Mouse (Mus musculus): ENCODE data around the gene Lce1j. TPM values are rescaled to one million over a fixed set of nuclear protein-coding genes. Genes with fewer than 3 reads are reported as not detected.
"Not testable (repeated sequence)": the region's sequence is repeated elsewhere in the genome, so short reads cannot be mapped to it uniquely, and the experiment has no call there.

The Lce1j gene
- polyA plus RNA-seq (2014; fragmentation: Nextera tagmentation; extraction: Ambion mirVana) = not detected in 2 replicates

- Histone ChIP-seq H3K4me3 (ENCODE audit: low read depth, low read length) (no peak within 1 kb of the TSS), H3K27ac (replicated peaks; ENCODE audit: low read depth, low read length) (no peak within 1 kb of the TSS), H3K9me3 (replicated peaks; ENCODE audit: control insufficient read depth, low read length) (no peaks in the 10 kb centered on the region), H3K4me2 (ENCODE audit: low read depth, low read length) (no peak within 1 kb of the TSS), H3K27me3 (ENCODE audit: control insufficient read depth, insufficient read depth, low read length) (no peaks in the 10 kb centered on the region), H3K4me1 (ENCODE audit: control insufficient read depth, insufficient read depth, low read length) (no peaks in the 10 kb centered on the region), H3K9ac (replicated peaks; ENCODE audit: low read length) (no peak within 1 kb of the TSS), H3K36me3 (replicated peaks; ENCODE audit: control insufficient read depth, insufficient read depth, low read depth, low read length) (no peaks in the 10 kb centered on the region)
- DNase-seq (ENCODE audit: low spot score) (no peak), ATAC-seq (replicated peaks; ENCODE audit: insufficient number of reproducible peaks, low FRiP score, low TSS enrichment, low read depth) (no peak)
- 88% methylated on average over 1 of the region's 1 CpGs for WGBS
Measured at GRCm38 (mm10) chr3:92790414-92790813, at the start of gene Lce1j. Lce1j (minus strand) TSS chr3:92790514.

DNA sequence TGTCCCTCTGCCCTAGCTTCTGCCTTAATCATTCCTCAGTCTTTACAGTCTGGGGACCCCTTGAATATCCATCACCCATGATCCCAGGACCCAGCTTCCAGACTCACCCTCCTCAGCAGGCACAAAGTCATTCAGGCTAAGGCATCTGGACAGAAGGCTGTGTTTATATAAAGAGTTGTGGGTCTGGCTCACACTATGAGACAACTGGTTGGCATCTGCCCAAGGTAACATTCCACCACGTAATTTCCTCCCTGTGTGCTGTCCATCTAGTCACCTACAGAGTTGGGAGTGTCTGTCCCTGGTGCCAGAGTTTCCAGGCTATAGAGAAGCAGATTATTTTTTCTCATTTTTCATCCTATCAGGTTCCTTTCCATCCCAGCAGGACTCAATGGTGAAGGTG lies 36.8 kb upstream of the Lce1j start, which contains the start of gene Kprp:
Gene Kprp (minus strand): TSS at position 140 of the 400 bp plus-strand sequence.
- no peak within 1 kb of the TSS for H3K4me2 ChIP-seq (ENCODE audit: low read depth, low read length)
- no peak for ATAC-seq (replicated peaks; ENCODE audit: insufficient number of reproducible peaks, low FRiP score, low TSS enrichment, low read depth)
- H3K9me3 ChIP-seq (replicated peaks; ENCODE audit: control insufficient read depth, low read length) = no peaks in the 10 kb centered on the region
- H3K27me3 ChIP-seq (ENCODE audit: control insufficient read depth, insufficient read depth, low read length) = no peaks in the 10 kb centered on the region
- no peak within 1 kb of the TSS for H3K4me3 ChIP-seq (ENCODE audit: low read depth, low read length)
- WGBS = 41% methylated on average over 1 of the region's 1 CpGs
- DNase-seq (ENCODE audit: low spot score) = no peak
- H3K4me1 ChIP-seq (ENCODE audit: control insufficient read depth, insufficient read depth, low read length) = no peaks in the 10 kb centered on the region
- no peaks in the 10 kb centered on the region for H3K36me3 ChIP-seq (replicated peaks; ENCODE audit: control insufficient read depth, insufficient read depth, low read depth, low read length)
- no peak within 1 kb of the TSS for H3K9ac ChIP-seq (replicated peaks; ENCODE audit: low read length)
- H3K27ac ChIP-seq (replicated peaks; ENCODE audit: low read depth, low read length) = no peak within 1 kb of the TSS

GRCm38 (mm10) chr3:92825808-92826207 lies 35.5 kb upstream of the Lce1j start:
- no peaks in the 10 kb centered on the region for H3K27me3 ChIP-seq (ENCODE audit: control insufficient read depth, insufficient read depth, low read length)
- H3K4me2 ChIP-seq (ENCODE audit: low read depth, low read length) = no peak overlapping the region
- 33% methylated on average over 1 of the region's 1 CpGs for WGBS
- H3K27ac ChIP-seq (replicated peaks; ENCODE audit: low read depth, low read length) = no peak overlapping the region
- no peaks in the 10 kb centered on the region for H3K36me3 ChIP-seq (replicated peaks; ENCODE audit: control insufficient read depth, insufficient read depth, low read depth, low read length)
- no peak for DNase-seq (ENCODE audit: low spot score)
- no peak for ATAC-seq (replicated peaks; ENCODE audit: insufficient number of reproducible peaks, low FRiP score, low TSS enrichment, low read depth)
- H3K9ac ChIP-seq (replicated peaks; ENCODE audit: low read length) = no peak overlapping the region
- no peaks in the 10 kb centered on the region for H3K4me1 ChIP-seq (ENCODE audit: control insufficient read depth, insufficient read depth, low read length)
- H3K4me3 ChIP-seq (ENCODE audit: low read depth, low read length) = no peak overlapping the region
- H3K9me3 ChIP-seq (replicated peaks; ENCODE audit: control insufficient read depth, low read length) = no peaks in the 10 kb centered on the region

DNA sequence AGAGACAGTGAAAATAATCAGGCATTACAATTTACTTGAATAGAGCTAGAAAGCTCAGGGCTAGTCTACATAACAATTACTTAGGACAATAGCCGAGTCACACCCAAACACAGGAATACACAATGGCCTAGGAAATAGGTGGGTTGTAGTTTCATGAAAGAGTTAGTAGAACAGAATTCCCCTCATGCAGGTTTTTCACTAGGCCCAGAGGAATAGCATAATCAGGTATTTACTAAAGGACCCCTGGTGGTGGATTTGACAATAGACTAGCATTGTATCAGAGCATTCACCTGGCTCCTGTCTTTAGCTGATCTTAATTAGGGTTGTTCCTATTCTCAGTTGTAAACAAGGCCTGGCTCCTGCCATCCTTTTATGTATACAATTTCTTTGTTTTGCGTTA lies 25.7 kb upstream of the Lce1j start:
- H3K4me1 ChIP-seq (ENCODE audit: control insufficient read depth, insufficient read depth, low read length); H3K9me3 ChIP-seq (replicated peaks; ENCODE audit: control insufficient read depth, low read length); H3K9ac ChIP-seq (replicated peaks; ENCODE audit: low read length); DNase-seq (ENCODE audit: low spot score); H3K27me3 ChIP-seq (ENCODE audit: control insufficient read depth, insufficient read depth, low read length); H3K27ac ChIP-seq (replicated peaks; ENCODE audit: low read depth, low read length); H3K4me3 ChIP-seq (ENCODE audit: low read depth, low read length); H3K36me3 ChIP-seq (replicated peaks; ENCODE audit: control insufficient read depth, insufficient read depth, low read depth, low read length); ATAC-seq (replicated peaks; ENCODE audit: insufficient number of reproducible peaks, low FRiP score, low TSS enrichment, low read depth); H3K4me2 ChIP-seq (ENCODE audit: low read depth, low read length): not testable (repeated sequence)
- 94% methylated on average over 2 of the region's 2 CpGs for WGBS

DNA sequence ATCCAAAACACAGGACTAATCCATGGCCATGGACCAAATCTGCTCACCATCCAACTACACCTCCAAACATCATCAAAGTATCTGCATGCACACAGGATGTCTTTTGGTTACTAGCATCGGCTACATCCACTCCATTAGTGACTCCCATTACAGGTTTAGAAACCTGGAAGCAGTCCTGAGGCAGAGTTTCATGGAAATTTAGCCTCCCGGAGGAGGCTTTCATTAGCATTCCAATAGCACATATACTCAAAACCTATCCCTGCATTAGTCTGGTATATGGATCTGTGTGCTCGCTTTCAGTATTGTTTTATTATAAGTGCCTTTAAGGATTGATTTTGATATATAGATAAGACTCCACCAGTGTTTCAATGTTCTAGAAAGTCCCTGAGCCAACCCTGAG lies 25.3 kb upstream of the Lce1j start:
- H3K4me2 ChIP-seq (ENCODE audit: low read depth, low read length) = no peak overlapping the region
- no peaks in the 10 kb centered on the region for H3K4me1 ChIP-seq (ENCODE audit: control insufficient read depth, insufficient read depth, low read length)
- no peak overlapping the region for H3K27ac ChIP-seq (replicated peaks; ENCODE audit: low read depth, low read length)
- DNase-seq (ENCODE audit: low spot score) (no peak), ATAC-seq (replicated peaks; ENCODE audit: insufficient number of reproducible peaks, low FRiP score, low TSS enrichment, low read depth) (no peak)
- H3K36me3 ChIP-seq (replicated peaks; ENCODE audit: control insufficient read depth, insufficient read depth, low read depth, low read length) = no peaks in the 10 kb centered on the region
- no peak overlapping the region for H3K9ac ChIP-seq (replicated peaks; ENCODE audit: low read length)
- no peaks in the 10 kb centered on the region for H3K27me3 ChIP-seq (ENCODE audit: control insufficient read depth, insufficient read depth, low read length)
- 84% methylated on average over 3 of the region's 3 CpGs for WGBS
- H3K4me3 ChIP-seq (ENCODE audit: low read depth, low read length) = no peak overlapping the region
- H3K9me3 ChIP-seq (replicated peaks; ENCODE audit: control insufficient read depth, low read length) = no peaks in the 10 kb centered on the region

DNA sequence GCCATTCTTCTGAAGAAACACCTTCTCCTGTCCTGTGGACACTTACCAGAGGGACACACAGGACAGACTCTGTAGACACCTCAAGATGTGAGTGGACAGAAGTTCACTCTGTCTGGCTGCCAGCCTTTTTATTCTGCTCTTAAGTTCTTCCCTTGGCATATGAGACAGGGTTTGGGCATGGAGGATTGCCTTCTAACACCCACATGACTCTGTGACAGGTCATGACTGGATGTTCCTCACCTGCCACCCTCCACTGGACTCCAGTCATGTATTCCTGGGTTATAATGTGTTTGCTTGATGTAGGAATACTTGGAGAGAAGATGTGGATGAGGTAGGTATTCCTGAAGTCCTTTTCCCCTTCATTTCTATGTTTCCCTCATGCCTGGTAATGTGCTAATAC lies 17.5 kb upstream of the Lce1j start, which contains the start of gene Lce1k:
Gene Lce1k (minus strand): TSS at position 101 of the 400 bp plus-strand sequence.
- no peak within 1 kb of the TSS for H3K4me3 ChIP-seq (ENCODE audit: low read depth, low read length)

GRCm38 (mm10) chr3:92778799-92779198 lies 11.5 kb downstream of the Lce1j start, which contains the start of gene Lce1i:
Lce1i (minus strand) TSS chr3:92778899.
- H3K27me3 ChIP-seq (ENCODE audit: control insufficient read depth, insufficient read depth, low read length) = no peaks in the 10 kb centered on the region
- H3K36me3 ChIP-seq (replicated peaks; ENCODE audit: control insufficient read depth, insufficient read depth, low read depth, low read length) = no peaks in the 10 kb centered on the region
- ATAC-seq (replicated peaks; ENCODE audit: insufficient number of reproducible peaks, low FRiP score, low TSS enrichment, low read depth) (no peak), DNase-seq (ENCODE audit: low spot score) (no peak)
- H3K4me2 ChIP-seq (ENCODE audit: low read depth, low read length) = no peak within 1 kb of the TSS
- H3K4me1 ChIP-seq (ENCODE audit: control insufficient read depth, insufficient read depth, low read length) = no peaks in the 10 kb centered on the region
- H3K9ac ChIP-seq (replicated peaks; ENCODE audit: low read length) = no peak within 1 kb of the TSS
- H3K27ac ChIP-seq (replicated peaks; ENCODE audit: low read depth, low read length) = no peak within 1 kb of the TSS
- no peaks in the 10 kb centered on the region for H3K9me3 ChIP-seq (replicated peaks; ENCODE audit: control insufficient read depth, low read length)
- WGBS = 89% methylated on average over 1 of the region's 1 CpGs
- no peak within 1 kb of the TSS for H3K4me3 ChIP-seq (ENCODE audit: low read depth, low read length)

More for the DNA sequence above, 17.5 kb upstream of the Lce1j start, which contains the start of gene Lce1k:
- Histone ChIP-seq H3K4me1 (ENCODE audit: control insufficient read depth, insufficient read depth, low read length) (no peaks in the 10 kb centered on the region), H3K36me3 (replicated peaks; ENCODE audit: control insufficient read depth, insufficient read depth, low read depth, low read length) (no peaks in the 10 kb centered on the region), H3K9me3 (replicated peaks; ENCODE audit: control insufficient read depth, low read length) (no peaks in the 10 kb centered on the region), H3K27ac (replicated peaks; ENCODE audit: low read depth, low read length) (no peak within 1 kb of the TSS), H3K4me2 (ENCODE audit: low read depth, low read length) (no peak within 1 kb of the TSS), H3K27me3 (ENCODE audit: control insufficient read depth, insufficient read depth, low read length) (no peaks in the 10 kb centered on the region), H3K9ac (replicated peaks; ENCODE audit: low read length) (no peak within 1 kb of the TSS)
- no peak for DNase-seq (ENCODE audit: low spot score)
- ATAC-seq (replicated peaks; ENCODE audit: insufficient number of reproducible peaks, low FRiP score, low TSS enrichment, low read depth) = no peak

GRCm38 (mm10) chr3:92771573-92771972 lies 18.7 kb downstream of the Lce1j start:
- Histone ChIP-seq H3K27ac (replicated peaks; ENCODE audit: low read depth, low read length) (no peak overlapping the region), H3K9me3 (replicated peaks; ENCODE audit: control insufficient read depth, low read length) (no peaks in the 10 kb centered on the region), H3K27me3 (ENCODE audit: control insufficient read depth, insufficient read depth, low read length) (no peaks in the 10 kb centered on the region), H3K4me2 (ENCODE audit: low read depth, low read length) (no peak overlapping the region), H3K4me3 (ENCODE audit: low read depth, low read length) (no peak overlapping the region), H3K36me3 (replicated peaks; ENCODE audit: control insufficient read depth, insufficient read depth, low read depth, low read length) (no peaks in the 10 kb centered on the region), H3K9ac (replicated peaks; ENCODE audit: low read length) (no peak overlapping the region), H3K4me1 (ENCODE audit: control insufficient read depth, insufficient read depth, low read length) (no peaks in the 10 kb centered on the region)
- DNase-seq (ENCODE audit: low spot score) (peak; percentile 37), ATAC-seq (replicated peaks; ENCODE audit: insufficient number of reproducible peaks, low FRiP score, low TSS enrichment, low read depth) (no peak)
- WGBS = 23% methylated on average over 3 of the region's 3 CpGs

All from embryonic facial prominence, embryonic 11.5 days (tissue).